Mouse (Mus musculus) heart, embryonic 12.5 days (tissue): ENCODE measurements around the gene Fgf8. TPM values are rescaled to one million over a fixed set of nuclear protein-coding genes. Genes with fewer than 3 reads are reported as not detected.

ENCODE experiments used
- ATAC-seq: fragments of 200-750 bp; cut with Nextera tagmentation; 2 replicates; pipeline ENCODE4 v1.8.0; 2017; ENCODE audit warnings: moderate TSS enrichment, moderate library complexity; ENCODE audit not compliant: insufficient number of reproducible peaks, low FRiP score
- H3K27ac ChIP-seq: fragments of 300-500 bp; sonication (generic); 2 replicates; pipeline ENCODE4 v1.5.1; 2016; ENCODE audit warnings: mild to moderate bottlenecking, moderate library complexity; ENCODE audit not compliant: poor library complexity, severe bottlenecking
- H3K27me3 ChIP-seq: fragments of 300-500 bp; sonication (generic); replicated peaks from 2 replicates; pipeline ENCODE4 v1.6.1; 2016; ENCODE audit warnings: mild to moderate bottlenecking, moderate library complexity
- H3K36me3 ChIP-seq: fragments of 300-500 bp; sonication (generic); 2 replicates; pipeline ENCODE4 v1.6.1; 2016; ENCODE audit warnings: mild to moderate bottlenecking, moderate library complexity
- H3K4me1 ChIP-seq: fragments of 300-500 bp; sonication (generic); replicated peaks from 2 replicates; pipeline ENCODE4 v1.6.1; 2016; ENCODE audit warnings: mild to moderate bottlenecking
- H3K4me2 ChIP-seq: fragments of 300-500 bp; sonication (generic); 2 replicates; pipeline ENCODE4 v1.6.1; 2016; ENCODE audit warnings: mild to moderate bottlenecking, moderate library complexity
- H3K4me3 ChIP-seq: fragments of 300-500 bp; sonication (generic); 2 replicates; pipeline ENCODE4 v1.5.1; 2016; ENCODE audit warnings: mild to moderate bottlenecking
- H3K9ac ChIP-seq: fragments of 300-500 bp; sonication (generic); 2 replicates; pipeline ENCODE4 v1.6.1; 2016; ENCODE audit warnings: mild to moderate bottlenecking, moderate library complexity
- H3K9me3 ChIP-seq: fragments of 300-500 bp; sonication (generic); replicated peaks from 2 replicates; pipeline ENCODE4 v1.6.1; 2016; ENCODE audit warnings: mild to moderate bottlenecking, moderate library complexity
- WGBS: fragments of 180-500 bp; shearing (Covaris S2); methylation state at CpG from one replicate; pipeline ENCODE4 v1.1.7; 2016; 5-methylcytosine and 5-hydroxymethylcytosine counted together
- polyA plus RNA-seq: library from polyadenylated mRNA; unstranded; fragments of >200 nt; fragmentation: Nextera tagmentation; extraction: Ambion mirVana; gene quantifications from 2 replicates; pipeline ENCODE4 v1.2.1, GENCODE M21; 2016

Gene Fgf8
- polyA plus RNA-seq, 1 experiment from 2014 or later: not detected

- H3K4me2 ChIP-seq: no peak overlapping the region
- peaks cover 10% of the 10 kb centered on the region for H3K4me1 ChIP-seq
- 77% methylated on average over 5 of the region's 5 CpGs for WGBS
- ATAC-seq: no peak
- no peak overlapping the region for H3K27ac ChIP-seq
- peaks cover 12% of the 10 kb centered on the region for H3K27me3 ChIP-seq
- no peak overlapping the region for H3K9ac ChIP-seq
- H3K36me3 ChIP-seq: no peaks in the 10 kb centered on the region
- no peak overlapping the region for H3K4me3 ChIP-seq
- H3K9me3 ChIP-seq: no peaks in the 10 kb centered on the region
These were observed 20.5 kb downstream of the Fgf8 start for GRCm38 (mm10) chr19:45722188-45722587.

DNA sequence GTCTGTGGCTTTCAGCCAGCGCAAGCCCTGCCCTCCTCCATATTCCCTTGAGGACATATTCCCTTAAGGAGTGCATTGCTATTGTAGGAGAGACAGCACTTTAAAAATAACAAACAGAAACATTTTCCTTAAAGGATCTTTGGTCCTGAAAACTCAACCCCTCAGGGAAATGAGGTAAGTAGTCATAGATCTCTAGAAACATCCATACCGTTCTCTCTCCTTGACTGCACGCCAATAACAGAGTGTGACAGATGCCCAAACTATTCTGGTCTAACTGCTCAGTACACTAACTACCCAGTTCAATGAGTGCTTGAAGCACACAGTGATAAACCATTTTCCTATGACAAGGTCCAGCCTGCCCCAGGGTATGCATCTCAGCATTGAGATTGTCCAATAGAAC lies 24.4 kb downstream of the Fgf8 start:
- peaks cover 15% of the 10 kb centered on the region for H3K4me1 ChIP-seq
- no peak overlapping the region for H3K9ac ChIP-seq
- no peak overlapping the region for H3K27ac ChIP-seq
- no peak for ATAC-seq
- H3K36me3 ChIP-seq: no peaks in the 10 kb centered on the region
- H3K4me2 ChIP-seq: peak overlapping the region; percentile 61
- H3K27me3 ChIP-seq: peaks cover 4% of the 10 kb centered on the region; the same call in 1 of the 2 replicates
- 57% methylated on average over 3 of the region's 3 CpGs for WGBS
- no peaks in the 10 kb centered on the region for H3K9me3 ChIP-seq
- peak overlapping the region; percentile 21 for H3K4me3 ChIP-seq

- ATAC-seq: peak; percentile 45; the same call in 1 of the 2 replicates
- peak overlapping the region; percentile 4; the same call in 1 of the 2 replicates for H3K9ac ChIP-seq
These were observed 25.1 kb downstream of the Fgf8 start for GRCm38 (mm10) chr19:45717493-45718220.

GRCm38 (mm10) chr19:45708704-45709103 lies 34.0 kb downstream of the Fgf8 start:
- no peak overlapping the region for H3K9ac ChIP-seq
- no peaks in the 10 kb centered on the region for H3K9me3 ChIP-seq
- no peaks in the 10 kb centered on the region for H3K36me3 ChIP-seq
- H3K27me3 ChIP-seq: no peaks in the 10 kb centered on the region
- H3K4me1 ChIP-seq: peaks cover 7% of the 10 kb centered on the region
- 79% methylated on average over 3 of the region's 3 CpGs for WGBS
- no peak overlapping the region for H3K27ac ChIP-seq
- no peak overlapping the region for H3K4me2 ChIP-seq
- ATAC-seq: no peak
- no peak overlapping the region for H3K4me3 ChIP-seq

More at GRCm38 (mm10) chr19:45717493-45718220, 25.1 kb downstream of the Fgf8 start:
- Histone ChIP-seq H3K9me3 (no peaks in the 10 kb centered on the region), H3K4me1 (peaks cover 15% of the 10 kb centered on the region), H3K36me3 (no peaks in the 10 kb centered on the region), H3K27ac (no peak overlapping the region), H3K4me3 (peak overlapping the region; percentile 21), H3K4me2 (peak overlapping the region; percentile 61), H3K27me3 (peaks cover 4% of the 10 kb centered on the region; the same call in 1 of the 2 replicates)
- 12% methylated on average over 16 of the region's 16 CpGs for WGBS

GRCm38 (mm10) chr19:45696281-45696600 lies 46.5 kb downstream of the Fgf8 start:
- Histone ChIP-seq H3K27ac (peak overlapping the region; percentile 36), H3K9me3 (0 out of 2 replicates have a peak, but pooled peaks cover 8% of the 10 kb centered on the region), H3K4me2 (peak overlapping the region; percentile 52), H3K9ac (0 out of 2 replicates have a peak overlapping the region, but pooled peaks have one; percentile 22), H3K4me3 (no peak overlapping the region), H3K36me3 (no peaks in the 10 kb centered on the region), H3K4me1 (peaks cover 16% of the 10 kb centered on the region), H3K27me3 (no peaks in the 10 kb centered on the region)
- 20% methylated on average over 6 of the region's 6 CpGs for WGBS
- no peak for ATAC-seq

- 39% methylated on average over 25 of the region's 25 CpGs for WGBS
These were observed 47.0 kb downstream of the Fgf8 start for GRCm38 (mm10) chr19:45695496-45696280.

GRCm38 (mm10) chr19:45694056-45694455 lies 48.7 kb downstream of the Fgf8 start:
- no peaks in the 10 kb centered on the region for H3K27me3 ChIP-seq
- H3K9me3 ChIP-seq: 0 out of 2 replicates have a peak, but pooled peaks cover 8% of the 10 kb centered on the region
- 50% methylated on average over 3 of the region's 3 CpGs for WGBS
- H3K27ac ChIP-seq: no peak overlapping the region
- no peak overlapping the region for H3K4me3 ChIP-seq
- peaks cover 16% of the 10 kb centered on the region for H3K4me1 ChIP-seq
- no peak for ATAC-seq
- no peak overlapping the region for H3K9ac ChIP-seq
- H3K36me3 ChIP-seq: no peaks in the 10 kb centered on the region
- H3K4me2 ChIP-seq: no peak overlapping the region

More at GRCm38 (mm10) chr19:45695496-45696280, 47.0 kb downstream of the Fgf8 start:
- H3K4me3 ChIP-seq: peak overlapping the region; percentile 9; the same call in 1 of the 2 replicates
- H3K9me3 ChIP-seq: 0 out of 2 replicates have a peak, but pooled peaks cover 8% of the 10 kb centered on the region
- no peaks in the 10 kb centered on the region for H3K27me3 ChIP-seq
- H3K4me2 ChIP-seq: peak overlapping the region; percentile 52
- no peaks in the 10 kb centered on the region for H3K36me3 ChIP-seq
- H3K27ac ChIP-seq: peak overlapping the region; percentile 36
- no peak for ATAC-seq
- peaks cover 16% of the 10 kb centered on the region for H3K4me1 ChIP-seq
- 0 out of 2 replicates have a peak overlapping the region, but pooled peaks have one; percentile 22 for H3K9ac ChIP-seq

DNA sequence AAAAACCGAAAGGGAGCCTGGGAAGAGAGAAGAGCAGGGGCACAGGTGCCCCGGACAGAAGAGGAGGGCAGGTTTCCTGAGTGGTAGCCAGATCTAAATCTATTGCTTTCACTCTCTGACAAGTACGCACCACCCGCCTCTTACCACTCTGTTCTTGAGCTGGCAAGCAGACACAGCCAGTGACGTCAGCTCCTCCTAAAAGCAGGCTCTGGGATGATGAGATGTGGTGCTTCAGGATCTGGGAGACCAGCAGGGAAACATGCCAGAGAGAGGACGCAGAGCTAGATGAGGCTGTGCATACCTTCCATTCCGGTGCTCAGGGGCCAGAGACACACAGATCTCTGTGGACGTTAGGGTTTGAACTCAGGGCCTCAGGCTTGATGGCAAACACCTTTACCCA lies 50.5 kb downstream of the Fgf8 start:
- no peaks in the 10 kb centered on the region for H3K36me3 ChIP-seq
- peaks cover 16% of the 10 kb centered on the region for H3K4me1 ChIP-seq
- no peak for ATAC-seq
- H3K27me3 ChIP-seq: no peaks in the 10 kb centered on the region
- H3K9ac ChIP-seq: no peak overlapping the region
- WGBS: 79% methylated on average over 8 of the region's 8 CpGs
- no peak overlapping the region for H3K27ac ChIP-seq
- no peak overlapping the region for H3K4me2 ChIP-seq
- 0 out of 2 replicates have a peak, but pooled peaks cover 8% of the 10 kb centered on the region for H3K9me3 ChIP-seq
- H3K4me3 ChIP-seq: no peak overlapping the region

DNA sequence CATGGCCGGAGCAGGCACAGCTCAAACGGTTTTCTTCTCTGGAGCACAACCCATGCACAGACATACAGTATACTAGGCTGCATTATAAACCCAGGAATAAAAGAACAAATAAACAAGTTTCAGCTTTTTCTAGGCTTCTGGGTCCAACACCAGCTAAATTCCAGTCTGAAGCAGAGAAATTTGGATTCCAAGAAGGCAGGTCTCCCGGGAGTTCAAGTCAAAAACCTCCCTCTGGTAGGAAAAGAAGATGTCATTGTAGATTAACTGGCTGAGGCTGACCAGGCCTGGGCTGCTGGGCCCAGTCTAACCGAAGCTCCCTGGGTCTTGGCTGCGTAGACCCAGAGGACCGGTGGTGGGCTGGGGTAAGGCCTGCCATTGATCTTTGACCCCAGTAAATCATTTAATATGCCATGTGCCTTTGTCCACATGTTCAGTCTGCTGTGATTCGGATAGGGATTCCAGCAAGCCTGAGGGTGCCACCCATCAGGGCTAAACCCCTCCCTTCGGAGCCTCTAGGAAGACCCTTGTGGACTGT lies 51.6 kb downstream of the Fgf8 start:
- Histone ChIP-seq H3K4me3 (no peak overlapping the region), H3K4me1 (peaks cover 11% of the 10 kb centered on the region), H3K27ac (no peak overlapping the region), H3K36me3 (no peaks in the 10 kb centered on the region), H3K27me3 (no peaks in the 10 kb centered on the region; the same call in 1 of the 2 replicates), H3K4me2 (no peak overlapping the region), H3K9me3 (0 out of 2 replicates have a peak, but pooled peaks cover 8% of the 10 kb centered on the region), H3K9ac (no peak overlapping the region)
- ATAC-seq: no peak
- 69% methylated on average over 8 of the region's 8 CpGs for WGBS

DNA sequence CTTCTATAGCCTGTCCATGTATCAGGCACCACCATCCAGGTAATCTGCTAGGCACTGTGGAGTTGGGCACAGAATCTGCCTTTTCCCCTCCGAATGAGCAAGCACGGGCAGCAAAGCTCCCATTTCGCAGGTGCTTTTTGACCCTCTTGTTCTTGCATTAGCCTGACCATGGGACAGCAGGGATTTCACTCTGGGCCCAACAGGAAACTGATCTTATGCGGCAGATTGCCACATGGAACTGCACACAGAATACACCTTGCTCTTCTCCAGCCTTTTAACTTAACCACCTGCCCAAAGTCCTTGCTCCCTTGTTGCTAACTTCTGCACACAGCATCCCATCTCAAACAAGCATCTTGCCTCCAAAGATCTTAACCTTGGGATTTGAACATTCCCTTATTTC lies 55.7 kb downstream of the Fgf8 start:
- 69% methylated on average over 4 of the region's 4 CpGs for WGBS
- Histone ChIP-seq H3K4me1 (no peaks in the 10 kb centered on the region), H3K4me3 (no peak overlapping the region), H3K9me3 (no peaks in the 10 kb centered on the region), H3K4me2 (no peak overlapping the region), H3K27me3 (no peaks in the 10 kb centered on the region; the same call in 1 of the 2 replicates), H3K9ac (no peak overlapping the region), H3K27ac (no peak overlapping the region), H3K36me3 (no peaks in the 10 kb centered on the region)
- no peak for ATAC-seq
